Mouse (Mus musculus) mouse trophoblast stem cell (cell line): ENCODE results near the gene Gm17571.

ENCODE experiments used
- in situ Hi-C, 2 experiments: fragments of 300-500 bp; cut with MseI, MboI; formaldehyde crosslinking; loops; 2 replicates in 1 of 2; 3 replicates in 1 of 2; pipeline ENCODE4 v1.15.1; 2025

The Gm17571 gene

DNA sequence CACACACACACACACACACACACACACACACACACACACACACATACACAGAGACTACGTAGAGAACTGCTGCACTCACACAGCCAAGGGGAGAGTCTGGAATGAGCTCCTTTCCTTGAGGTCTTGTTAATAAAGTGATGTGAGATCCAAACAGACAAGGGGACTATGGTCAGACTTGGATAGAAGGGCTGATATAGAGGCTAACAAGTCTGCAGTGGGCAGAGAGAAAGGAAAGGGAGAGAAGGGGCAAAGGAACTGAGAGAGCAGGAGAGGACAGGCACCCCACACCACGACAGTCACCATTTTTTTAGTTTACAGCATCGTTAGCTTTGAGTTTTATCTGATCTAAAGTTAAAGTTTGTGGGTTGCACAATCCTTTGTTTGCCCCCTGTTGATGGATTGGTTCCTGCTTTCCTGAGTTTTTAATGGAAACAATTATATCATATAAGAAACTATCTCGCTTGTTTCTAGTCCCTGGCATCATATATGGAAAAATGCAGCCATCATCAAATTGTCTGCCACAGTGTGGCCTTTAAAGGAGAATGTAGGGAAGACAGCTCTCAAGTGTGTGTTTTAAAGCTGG is at the start of gene Gm17571:
Gene Gm17571 (minus strand): TSS at position 51 of the 583 bp plus-strand sequence.
- in situ Hi-C loops, result no loop called here

DNA sequence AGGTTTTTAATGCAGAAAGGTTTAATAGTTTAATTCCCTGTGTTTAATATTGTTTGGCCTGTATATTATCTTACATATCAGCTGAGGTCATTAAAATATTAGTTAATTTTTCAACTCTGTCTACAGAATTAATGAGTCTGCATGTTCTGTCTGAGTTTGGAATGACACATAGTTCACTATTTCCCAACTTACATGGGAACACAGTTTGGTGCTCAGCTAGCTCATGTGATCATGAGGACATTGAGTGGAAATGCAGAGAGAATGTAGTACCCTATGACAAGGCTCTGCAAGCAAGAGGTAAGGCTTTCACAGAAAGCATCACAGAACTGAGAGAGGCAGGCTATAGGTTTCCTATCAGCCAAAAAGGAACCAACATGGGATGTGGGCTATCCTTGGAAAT is 49.0 kb upstream of the Gm17571 start:
- in situ Hi-C loops, result no loop called here

DNA sequence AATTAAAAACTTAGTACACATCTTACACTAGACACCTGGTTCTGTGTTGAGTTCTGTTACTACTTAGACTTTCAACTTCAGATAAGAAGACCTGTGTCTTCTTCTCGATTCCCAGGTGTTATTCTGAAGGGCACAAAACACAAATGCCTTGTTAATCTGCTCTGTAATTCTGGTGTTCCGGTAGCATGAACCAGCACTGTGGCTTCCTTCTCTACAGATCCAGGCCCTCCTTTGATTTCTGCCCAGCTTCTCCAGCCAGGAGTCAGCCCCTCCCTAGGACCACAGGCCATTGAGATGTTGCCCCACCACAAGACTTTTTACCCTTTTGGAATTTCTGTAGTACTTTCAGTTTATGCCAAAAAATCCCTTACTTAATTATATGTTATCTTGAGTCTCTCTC is 47.2 kb upstream of the Gm17571 start:
- in situ Hi-C loops, result no loop called here

DNA sequence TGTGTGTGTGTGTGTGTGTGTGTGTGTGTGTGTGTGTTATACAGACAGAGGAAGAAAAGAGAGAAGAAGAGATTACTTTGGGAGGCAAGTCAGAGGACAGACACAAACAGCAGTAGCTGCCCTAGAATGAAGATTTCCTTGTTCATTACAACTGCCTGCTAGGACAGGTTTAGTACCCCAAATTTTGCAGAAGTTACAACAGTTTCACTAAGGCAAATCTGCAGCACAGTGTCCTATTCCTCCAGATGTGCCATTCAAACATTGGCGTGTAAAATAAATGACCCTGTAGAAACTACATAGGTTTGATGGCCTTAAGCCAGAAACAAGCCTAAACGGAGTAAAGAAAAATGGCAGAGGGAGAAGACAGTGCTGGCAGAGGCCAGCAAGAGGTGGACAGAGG is 46.3 kb upstream of the Gm17571 start:
- in situ Hi-C loops, result no loop called here

DNA sequence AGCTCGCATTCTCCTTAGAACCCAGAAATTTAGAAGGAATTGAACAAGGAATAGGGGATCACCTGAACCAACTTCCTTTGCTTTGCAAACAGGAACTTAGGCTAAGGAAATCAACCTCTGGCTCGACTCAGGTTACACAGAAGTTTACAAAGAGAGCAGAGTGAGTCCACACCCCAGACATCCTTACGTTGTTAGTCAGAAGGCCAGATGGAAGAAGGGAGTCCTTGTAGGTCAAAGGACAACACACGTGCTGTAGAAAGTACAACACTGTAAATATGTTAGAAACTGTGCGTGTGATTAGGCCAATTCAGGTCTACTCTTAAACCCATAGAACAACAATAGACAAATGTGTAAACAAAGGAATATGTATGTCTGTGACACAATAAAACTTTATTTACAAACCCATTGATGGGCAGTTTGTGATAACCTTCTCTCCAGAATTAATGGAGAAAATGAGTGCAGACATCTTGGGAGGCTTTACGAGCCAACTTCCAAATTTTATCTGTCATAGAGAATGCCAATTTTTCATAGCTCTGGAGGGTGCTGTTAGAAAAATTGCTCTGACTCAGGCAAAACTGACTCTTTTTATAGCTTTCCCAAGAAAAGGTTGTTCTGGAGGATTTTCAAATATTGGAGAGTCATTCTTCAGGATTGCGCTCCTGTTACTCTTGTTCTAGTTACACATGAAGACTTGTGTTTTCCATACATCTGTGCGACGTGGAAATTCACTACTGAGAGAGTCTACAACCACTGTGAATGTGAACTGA is 45.5 kb upstream of the Gm17571 start:
- in situ Hi-C loops, result no loop called here

DNA sequence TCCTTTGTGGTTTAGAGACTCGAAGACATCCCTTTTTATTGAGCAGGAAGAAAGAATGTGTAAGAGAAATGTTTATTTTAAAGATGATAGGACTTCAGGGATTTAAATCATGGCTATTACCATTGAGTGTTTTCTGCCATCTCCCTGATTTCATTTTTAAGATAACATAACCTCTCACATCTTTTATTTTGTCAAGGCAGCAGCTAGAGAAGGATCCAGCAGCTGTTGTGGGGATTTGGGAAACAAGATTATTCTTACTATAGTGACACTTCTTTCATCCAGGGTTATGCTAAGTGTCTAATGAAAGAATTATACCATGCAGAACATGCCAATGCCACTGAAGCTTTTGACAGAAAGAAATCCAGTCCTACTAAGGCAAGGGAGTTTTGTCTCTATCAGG is 44.6 kb upstream of the Gm17571 start:
- in situ Hi-C loops, result no loop called here

DNA sequence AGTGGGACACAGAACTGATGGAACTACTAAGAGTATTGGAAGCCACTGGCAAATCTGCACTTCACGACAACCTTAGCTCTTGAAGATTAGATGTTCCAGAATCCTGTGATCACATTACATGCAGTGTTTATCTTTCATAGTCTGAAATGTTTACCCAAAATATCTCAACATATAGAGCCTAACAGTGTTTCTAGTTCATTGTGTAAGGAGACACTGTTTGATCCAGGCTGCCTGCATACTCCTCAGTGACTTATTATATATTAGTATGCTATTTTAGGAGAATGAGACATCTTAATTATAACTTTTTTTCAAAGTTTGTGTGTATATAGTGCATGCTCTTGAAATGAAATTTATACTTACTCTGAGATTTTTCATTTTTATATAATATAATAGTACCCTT is 39.4 kb upstream of the Gm17571 start:
- in situ Hi-C loops, result no loop called here

DNA sequence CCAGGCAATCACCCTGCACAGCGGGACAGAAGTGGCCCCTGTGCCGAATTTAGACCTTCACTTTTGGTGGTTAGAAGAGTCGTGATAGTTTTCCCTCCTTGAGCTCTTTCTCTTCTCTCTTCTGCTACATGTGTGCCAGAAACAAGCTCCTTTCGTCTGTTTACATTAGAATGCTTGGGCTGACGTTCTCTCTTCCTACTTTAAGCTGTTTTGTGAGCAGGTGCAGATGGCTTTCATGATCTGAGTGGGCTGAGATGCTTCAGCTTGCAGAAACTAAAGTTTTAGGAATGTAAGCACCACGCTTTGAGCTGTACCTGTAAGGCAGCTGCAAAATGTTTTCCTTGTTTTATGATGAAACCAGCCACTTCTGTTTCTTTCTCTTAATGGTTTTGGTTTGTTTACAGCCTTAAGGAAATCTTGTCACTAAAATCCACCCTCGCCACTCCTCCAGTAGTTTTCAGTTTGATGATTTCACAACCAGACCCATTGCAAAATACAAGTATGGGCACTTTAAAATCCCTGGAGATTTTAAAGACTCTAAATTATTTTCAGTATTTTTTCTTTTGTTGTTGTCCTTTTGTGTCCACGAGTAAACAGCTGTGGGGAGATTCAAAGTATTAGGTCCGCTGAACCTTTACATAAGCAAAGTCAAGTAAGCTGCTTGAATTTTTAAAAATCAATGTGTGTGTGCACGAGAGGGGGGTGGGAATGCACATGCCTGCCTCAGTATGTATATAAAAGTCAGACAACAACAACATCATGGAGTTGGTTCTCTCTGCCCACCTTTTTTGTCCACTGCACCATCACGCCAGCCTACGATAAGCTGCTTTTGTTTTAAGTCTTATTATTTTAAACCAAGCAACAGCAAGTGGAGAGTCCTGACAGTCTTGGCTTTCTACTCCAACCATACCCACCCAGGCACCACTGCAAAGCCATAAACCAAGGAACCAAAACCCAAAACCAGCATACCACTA is 38.0 kb upstream of the Gm17571 start:
- in situ Hi-C loops, result no loop called here

DNA sequence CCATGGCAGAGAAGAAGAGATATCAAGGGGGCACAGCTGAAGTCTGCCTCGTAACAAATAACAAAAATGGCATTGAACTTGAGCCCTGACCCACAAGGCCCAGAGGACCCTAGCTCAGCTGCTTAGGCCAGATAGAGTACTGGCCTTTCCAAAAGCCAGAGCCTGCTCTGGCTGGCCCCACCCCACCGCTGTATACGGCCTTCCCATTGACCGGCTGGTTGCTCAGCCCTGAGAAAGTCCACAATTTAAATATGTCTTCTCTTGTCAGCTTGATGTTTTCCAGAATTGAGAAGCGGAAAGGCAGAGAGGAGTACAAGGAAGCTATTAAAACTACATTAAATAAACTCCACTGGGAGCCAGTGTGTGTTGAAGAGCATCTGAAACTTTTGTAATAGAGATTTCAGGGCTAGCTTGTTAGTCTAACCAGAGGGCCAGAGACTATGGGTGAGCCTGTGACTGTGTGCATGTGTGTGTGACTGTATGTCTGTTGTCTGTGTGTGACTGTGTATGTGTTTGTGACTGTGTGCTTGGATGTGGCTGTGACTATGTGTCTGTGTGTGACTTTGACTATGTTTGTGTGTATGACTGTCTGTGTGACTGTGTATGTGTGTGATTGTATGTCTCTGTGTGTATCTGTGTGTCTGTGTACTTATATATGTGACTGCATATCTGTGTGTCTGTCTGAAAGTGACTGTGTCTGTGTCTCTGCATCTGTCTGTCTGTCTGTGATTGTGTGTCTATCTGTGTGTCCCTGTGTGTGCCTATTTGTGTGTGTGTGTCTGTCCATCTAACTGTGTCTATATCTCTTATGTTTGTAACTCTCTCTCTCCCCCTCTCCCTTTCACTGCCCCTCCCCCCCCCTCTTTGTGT is 36.9 kb upstream of the Gm17571 start:
- in situ Hi-C loops, result no loop called here

DNA sequence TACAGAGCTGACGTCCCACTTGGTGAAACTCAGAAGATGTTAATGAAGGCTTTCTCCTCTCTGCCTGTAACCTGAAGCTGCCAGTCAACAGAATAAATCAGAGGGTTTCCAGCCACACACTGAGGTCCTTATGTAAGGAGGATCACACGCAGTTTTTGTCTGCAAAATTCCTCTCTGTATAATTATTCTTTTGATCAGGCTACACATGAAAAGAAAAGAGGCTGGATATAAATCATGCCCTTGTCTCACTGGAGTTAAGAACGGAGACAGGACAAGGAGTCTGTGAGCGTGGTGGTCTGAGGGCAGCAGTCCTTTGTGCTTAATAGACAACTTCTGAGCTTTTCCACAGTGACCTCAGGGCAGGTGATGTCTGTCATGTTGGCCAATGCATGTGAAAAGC is 32.7 kb upstream of the Gm17571 start:
- in situ Hi-C loops, result no loop called here

DNA sequence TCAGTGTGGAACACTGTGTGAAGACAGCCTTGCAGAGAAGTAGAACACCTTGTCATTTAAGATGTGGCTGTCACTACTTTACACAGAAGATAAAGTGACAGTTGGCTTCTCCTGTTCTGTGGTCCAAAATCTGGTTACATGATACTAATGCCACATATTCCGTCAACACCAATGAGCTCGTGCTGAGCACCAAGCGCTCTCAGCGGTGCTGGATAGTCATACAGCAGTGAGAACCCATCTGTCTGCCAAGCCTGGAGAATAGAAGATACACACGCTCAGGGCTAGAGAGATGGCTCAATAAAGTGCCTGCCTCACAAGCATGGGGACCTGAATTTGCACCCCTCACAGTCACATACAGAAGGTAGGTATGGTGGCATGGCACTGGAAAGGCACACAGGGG is 28.4 kb upstream of the Gm17571 start:
- in situ Hi-C loops, result no loop called here

DNA sequence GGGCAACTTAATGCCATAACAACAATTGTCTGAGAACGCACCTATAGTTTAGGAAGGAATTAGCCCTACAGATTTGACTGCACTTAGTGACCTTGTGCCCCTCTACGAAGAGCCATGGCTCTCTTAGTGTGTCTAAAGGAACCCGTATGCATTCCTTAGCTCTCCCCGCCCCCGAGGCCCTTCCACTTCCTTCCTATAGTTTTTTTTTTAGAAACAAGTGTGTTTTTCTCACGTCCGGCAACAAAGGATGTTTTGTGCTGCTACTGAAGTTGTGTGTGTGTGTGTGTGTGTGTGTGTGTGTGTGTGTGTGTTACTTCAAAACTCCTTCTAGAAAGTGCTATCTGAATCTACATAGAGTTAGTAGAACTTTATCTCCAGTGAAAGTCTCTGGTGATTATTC is 23.5 kb upstream of the Gm17571 start:
- in situ Hi-C loops, result no loop called here

DNA sequence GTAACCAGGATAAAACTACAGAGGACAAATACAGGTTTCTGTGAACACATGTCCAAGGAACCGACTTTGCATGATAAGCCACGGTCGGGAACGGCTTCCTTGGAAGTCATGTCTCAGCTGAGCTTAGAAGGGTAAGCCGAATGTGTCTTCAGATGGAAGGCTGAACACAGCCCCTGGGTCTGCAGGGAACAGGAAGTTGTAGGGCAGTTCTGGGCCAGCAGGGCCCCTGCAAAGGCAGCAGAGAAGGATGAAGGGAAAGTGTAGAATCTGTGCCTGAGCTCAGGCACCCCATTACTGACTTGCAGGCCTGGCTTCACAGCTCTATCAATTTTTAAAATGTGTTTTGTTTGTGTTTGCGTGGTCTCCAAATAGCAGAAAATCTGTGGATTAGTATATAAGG is 22.2 kb upstream of the Gm17571 start:
- in situ Hi-C loops, result no loop called here

DNA sequence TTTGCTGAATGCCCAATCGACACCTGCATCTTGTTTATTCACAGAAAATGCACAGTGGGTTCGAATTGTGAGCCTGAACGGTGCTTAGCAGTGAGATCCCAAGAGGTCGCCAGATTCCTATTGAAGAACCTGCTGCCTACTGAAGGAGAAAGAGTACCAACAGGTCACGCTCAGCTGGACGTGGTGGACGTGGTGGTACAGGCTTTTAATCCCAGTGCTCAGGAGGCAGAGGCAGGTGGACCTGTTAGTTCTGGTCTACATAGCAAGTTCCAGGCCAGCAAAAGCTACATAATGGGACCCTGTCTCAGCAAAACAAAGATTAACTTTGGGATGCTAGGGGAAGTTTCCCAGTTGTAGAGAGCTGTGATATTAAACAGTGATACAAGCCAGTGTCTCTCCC is 21.2 kb upstream of the Gm17571 start:
- in situ Hi-C loops, result no loop called here

DNA sequence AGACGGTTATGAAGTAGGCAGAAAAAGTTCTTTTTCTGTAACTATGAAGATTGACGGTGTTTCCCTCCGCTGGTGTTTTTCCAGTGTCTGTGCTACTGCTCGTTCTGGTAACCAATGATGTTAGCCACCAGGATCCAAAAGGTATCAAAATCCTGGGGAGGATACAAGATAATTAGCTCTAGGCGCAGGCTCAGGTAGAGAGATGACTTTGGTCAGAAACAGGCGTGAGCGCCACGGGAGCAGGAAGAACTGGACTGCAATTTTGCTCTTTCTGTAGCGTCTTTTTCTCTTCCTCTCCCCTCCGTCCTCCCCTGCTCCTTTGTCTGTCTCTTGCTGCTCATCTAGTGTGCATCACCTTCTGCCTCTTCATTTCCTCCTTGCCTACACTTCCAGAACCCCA is 20.3 kb upstream of the Gm17571 start:
- in situ Hi-C loops, result no loop called here

DNA sequence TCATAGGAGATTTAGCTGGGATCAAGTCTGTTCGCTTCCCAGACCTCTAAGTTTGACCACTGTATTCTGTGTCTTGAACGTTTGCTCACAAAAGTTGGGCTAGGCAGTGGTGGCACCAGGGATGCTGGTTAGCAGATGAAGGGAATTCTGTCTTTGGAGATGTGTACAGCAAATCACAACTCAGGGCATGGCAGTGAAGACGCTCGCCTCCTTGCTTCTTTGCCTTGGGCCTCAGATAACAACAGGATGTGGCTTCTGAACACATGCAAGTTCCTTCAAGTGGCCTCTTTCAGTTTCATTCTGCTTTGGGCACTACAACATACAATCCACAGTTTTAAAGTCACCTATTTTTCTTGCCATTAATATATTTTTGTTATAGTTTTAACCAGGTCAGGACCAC is 19.8 kb upstream of the Gm17571 start:
- in situ Hi-C loops, result no loop called here

DNA sequence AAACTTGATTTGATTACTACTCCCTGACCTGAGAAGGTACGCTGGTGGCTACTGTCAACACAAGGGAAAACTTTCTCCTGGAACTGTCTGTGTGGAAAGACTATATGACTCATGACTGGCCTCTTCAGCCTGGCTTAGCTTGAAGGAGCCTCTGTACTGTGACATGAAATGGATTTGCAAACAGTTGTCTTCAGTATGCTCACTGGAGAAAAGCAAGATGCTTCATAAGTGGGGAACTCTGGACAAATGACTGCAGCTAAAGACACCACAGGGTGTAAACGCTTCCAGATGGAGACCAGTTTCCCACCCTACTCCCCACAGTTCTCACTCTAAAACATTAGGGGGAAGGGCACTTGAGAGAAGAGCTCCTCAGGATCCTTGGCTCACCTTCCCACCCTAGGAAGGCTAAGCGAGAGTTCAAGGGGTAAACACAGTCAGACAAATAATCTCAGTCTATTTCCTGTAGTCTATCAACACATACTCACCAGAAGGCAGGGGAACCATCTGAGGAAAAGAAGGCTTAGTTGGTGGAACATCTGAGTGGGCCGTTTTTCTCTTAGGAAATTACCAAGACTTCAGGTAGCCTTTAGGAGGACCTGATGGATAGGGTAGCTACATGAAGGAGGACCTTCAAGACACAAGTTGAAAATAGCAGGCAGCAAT is 18.9 kb upstream of the Gm17571 start:
- in situ Hi-C loops, result no loop called here

DNA sequence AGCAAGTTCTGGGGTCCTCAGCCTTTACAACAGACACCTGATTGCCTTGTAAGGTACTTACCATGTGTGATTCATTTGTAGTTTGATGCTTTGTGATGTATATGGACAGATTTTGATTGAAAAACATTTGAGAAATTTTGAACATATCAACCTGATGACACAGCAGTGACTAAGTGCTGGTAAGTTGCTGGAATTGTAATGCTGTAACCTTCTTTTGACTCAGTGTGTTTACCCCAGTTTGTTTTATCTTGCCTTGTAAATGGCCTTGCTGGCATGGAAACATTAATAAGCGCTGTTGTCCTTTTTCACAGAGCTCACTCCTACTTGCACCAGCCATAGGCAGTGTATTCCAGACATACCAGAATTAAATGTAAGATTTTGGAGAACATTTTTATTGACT is 14.4 kb upstream of the Gm17571 start:
- in situ Hi-C loops, result no loop called here

DNA sequence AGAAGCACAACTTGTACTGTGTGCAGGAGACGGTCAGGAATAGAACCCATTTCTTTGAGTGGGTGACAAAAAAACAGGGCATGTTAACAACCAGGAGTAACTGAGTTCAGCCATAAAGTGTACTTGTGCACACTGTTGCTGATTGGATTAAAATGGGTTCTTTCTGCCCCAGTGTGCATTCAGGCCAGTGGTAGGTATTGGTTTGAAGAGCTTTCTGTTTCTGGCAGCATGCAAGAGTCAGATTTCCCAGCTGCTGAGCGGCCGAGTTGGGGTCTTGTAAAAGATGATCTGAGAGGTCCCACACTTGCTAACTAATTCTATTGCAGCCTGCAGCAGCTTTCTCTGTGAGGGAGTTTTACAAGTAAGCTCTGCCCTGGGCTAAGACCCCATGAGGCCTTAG is 13.5 kb upstream of the Gm17571 start:
- in situ Hi-C loops, result no loop called here

DNA sequence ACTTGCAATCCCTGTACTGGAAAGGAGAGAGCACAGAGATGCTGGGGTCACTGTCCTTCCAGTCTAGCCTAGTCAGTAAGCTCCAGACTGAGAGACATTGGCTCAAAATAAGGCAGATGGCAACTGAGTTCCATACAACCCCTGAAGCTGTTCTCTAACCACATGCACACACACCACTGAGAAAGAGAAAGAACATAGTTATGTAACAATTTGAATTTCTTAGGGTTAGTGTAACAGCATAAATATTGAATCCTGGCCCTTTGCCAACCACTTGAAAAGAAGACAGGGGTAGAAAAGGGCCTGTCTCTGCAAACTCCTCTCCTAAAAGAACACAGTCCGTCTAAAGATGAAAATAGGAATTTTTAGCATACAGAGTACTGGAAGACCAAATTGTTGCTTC is 12.8 kb upstream of the Gm17571 start:
- in situ Hi-C loops, result no loop called here

DNA sequence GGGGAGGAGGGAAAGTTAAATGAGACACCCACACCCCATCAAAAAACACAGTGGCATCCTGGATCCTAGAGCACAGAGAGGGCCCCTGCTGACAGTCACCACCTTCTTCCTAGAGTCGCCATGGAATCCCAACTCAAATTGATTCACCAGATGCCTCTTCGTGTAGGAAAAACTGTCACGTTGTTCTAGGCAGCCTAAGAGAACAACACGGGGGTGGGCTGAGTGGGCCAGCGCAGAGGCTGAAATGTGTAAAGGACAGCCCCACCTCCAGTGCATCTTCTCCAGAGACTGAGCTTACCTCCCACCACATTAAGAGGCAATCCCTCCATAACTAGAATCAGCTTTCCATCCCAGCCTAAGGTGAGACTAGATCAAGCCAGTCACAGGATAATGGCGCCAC is 11.2 kb upstream of the Gm17571 start:
- in situ Hi-C loops, result no loop called here
